Mouse (Mus musculus) heart, postnatal 36 days (tissue): ENCODE measurements around the gene Samd4b. TPM values are rescaled to one million over a fixed set of nuclear protein-coding genes. Genes with fewer than 3 reads are reported as not detected.

ENCODE experiments used
- DNase-seq, 2 experiments: peaks; one replicate each; pipeline ENCODE4 v3.0.0; 2021 to 2022
- intact Hi-C: fragments of 180-260 bp; cut with DNase I; formaldehyde crosslinking; loops from one replicate; pipeline ENCODE4 v1.15.1; 2025
- total RNA-seq, 2 experiments: library from RNA; stranded (reverse); gene quantifications; 2 replicates each; pipeline ENCODE4 v1.2.3; 2021

Gene Samd4b
- total RNA-seq, 2 experiments from 2014 or later, result 20.5 to 24.5 TPM

DNA sequence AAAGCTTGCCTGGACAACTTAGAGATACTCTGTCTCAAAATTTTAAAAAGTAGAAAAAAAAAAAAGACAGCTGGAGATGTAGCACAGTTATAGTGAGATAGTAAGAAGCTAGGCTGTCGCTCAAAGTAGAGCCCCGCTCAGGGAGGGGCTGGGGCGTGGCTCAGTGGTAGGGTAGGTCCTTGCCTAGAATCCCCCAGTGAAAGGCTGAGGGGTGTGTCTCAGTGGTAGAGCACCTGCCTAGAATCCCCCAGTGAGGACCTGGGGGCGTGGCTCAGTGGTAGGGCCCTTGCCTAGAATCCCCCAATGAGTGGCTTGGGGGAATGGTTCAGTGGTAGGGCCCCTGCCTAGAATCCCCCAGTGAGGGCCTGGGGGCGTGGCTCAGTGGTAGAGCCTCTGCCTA lies 137.6 kb downstream of the Samd4b start:
- no peak for DNase-seq
- intact Hi-C loops, result no loop called here

DNA sequence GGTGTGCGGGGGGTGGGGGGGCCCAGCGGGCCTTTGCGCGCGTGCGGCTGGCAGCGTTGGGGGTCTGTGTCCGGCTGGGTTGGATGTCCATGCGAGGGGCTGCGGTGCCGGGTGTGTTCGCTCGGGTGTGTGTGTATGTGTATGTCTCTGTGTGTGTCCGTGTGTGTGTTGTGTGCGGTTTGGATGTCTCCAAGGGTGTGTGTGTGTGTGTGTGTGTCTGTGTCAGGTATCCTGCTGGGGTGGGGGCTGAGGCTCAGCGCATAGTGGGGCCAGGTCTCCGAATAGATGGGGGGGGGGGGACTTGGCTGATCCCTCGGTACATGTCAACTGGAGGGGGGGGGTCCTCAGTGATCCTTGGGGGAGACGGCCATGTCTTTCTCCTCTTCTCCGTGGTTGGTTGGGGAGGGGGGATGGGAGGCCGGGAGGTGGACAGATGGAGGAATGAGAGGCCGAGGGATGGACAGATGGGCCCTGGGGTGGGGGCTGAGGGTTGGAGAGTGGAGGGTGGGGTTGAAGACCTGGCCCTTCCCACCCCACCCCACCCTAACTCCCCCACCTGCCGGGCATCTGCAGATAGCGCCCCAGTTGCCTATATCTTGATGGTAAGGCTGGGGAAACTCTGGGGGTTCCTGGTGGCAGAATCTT lies 145.5 kb downstream of the Samd4b start:
- intact Hi-C loops, result no loop called here
- no peak for DNase-seq

DNA sequence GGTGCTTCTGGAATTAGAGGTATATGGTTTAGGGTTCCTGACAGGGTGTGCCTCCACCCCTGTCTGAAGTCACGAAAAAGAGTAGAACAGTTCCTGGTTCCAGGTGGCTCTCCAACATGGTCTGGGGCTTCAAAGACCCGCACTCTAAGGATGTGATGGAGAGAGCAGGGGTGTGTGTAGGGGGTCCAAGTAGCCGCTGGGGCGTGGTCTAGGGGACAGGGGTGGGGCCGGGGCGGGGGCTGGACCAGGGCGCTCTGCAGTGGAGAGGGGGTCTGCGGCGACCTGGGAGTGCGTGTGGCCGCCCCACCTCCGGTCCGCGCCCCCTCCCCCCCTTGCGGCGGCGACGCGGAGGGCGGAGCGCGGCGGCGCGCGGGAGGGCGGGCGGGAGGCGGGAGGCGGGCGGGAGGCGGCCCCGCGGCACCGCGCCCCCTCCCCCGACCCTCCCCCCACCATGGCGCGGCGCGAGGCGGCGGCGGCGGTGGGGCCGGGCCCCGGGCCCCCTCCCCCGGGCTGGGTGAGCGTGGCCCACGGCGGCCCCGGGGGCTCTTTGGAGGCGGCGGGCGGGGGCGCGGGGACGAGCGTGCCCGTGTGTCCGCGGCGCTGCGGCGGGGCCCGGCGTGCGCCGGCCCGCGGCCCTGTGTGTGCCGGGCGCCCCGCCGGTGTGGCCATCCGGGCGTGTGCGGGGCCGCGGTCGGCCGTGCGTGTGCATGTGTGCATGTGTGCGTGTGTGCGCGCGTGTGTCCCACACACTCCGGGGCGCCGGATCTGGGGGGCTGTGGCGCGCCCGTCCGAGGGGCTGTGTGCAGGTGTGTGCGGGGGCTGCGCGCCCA lies 146.2 kb downstream of the Samd4b start, which contains the start of gene Lrfn1:
Lrfn1 (plus strand) TSS at position 450 of the 830 bp plus-strand sequence.
- intact Hi-C loops, result no loop called here
- no peak for DNase-seq

DNA sequence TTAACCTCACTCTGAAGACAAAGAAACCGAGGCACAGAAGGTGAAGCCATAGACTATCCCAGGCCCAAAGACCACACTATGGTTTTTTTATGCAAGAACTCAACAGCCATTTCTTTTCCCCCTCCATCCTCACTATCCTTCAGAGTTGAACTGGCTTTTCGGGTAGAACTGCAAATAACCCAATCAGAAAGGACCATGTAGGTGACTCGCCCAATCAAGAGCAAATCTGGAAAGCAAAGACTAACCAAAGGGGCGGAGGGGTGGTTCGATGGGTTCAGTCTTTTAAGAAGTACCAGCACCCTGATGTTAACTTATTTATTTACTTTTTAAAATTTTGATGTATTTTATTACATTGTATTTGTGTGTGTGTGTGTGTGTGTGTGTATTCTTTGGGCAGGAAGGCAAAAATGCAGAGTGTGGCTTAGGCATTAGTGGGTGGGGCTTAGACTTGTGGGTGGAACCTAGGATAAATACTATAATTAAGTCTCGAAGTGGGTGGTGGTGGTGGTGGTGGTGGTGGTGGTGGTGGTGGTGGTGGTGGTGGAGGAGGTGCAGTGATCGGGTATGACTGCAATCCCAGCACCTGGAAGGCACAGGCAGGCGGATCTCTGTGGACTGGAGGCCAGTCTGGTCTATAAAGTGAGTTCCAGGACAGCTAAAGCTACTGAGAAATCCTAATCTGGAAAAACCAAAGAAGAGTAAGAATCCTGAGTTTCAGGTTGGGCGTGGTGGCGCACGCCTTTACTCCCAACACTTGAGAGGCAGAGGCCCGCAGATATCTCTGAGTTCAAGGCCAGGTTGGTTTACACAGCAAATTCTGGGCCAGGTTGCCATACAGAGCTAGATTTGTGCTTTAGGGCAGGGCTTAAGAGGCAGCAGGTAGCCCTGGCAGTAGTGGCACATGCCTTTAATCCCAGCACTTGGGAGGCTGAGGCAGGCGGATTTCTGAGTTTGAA lies 149.8 kb downstream of the Samd4b start:
- no peak for DNase-seq
- intact Hi-C loops, result loop anchor here (5.0 kb wide), 1 partner anchor 279 kb away; no protein-coding TSS in a partner anchor

DNA sequence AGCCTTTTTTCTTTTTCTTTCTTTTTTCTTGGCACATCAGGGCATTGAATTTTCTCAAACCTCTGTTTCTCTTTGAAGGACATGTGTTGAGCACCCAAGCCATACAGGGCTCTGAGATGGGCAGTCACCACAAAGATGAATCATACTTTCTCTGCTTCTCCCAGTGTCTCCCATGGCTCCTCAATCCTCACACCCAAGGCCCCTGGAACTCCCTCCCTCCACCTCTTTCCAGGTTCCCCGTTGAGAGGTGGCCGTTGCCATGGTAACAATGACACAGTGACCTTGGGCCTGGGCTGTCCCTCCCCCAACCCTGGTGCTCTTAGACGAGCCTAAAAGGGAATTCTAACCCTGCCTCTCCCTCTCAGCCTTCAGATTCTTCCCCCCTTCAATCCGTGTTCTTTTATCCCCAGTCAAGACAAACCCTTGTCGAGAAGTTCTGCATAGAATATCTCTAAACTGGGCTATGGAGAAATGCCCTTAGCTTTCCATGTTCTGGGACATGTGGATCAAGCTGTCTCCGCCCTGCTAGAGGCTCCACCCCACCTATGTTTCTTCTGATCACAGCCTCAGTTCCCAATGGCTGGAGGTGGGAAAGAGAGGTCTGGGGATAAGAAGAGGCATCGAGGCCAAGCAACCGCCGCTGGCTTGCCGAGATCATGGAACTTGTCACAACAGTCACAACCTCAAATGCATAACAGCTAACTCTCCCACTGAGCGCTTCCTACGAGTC lies 150.7 kb downstream of the Samd4b start:
- DNase-seq, result no peak
- intact Hi-C loops, result loop anchor here (5.0 kb wide), 1 partner anchor 280 kb away; no protein-coding TSS in a partner anchor

DNA sequence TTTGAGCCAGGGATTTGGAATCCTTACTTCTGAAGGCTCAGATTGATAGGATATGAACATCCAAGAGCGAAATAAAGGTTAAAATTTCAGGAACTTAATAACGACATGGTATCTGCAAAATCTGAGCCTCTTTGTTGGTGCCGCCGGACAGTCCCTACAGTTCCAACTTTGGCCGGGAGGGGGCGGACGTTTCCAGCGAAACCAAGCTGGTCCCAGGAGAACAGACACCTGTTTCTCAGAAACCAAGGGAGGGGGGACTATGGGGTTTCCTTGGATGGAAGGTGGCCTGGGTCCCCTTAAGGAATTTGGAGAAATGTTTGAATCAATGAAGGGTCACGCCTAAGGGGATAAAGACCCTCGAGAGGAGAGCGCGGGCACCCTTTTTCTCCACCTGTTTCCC lies 151.5 kb downstream of the Samd4b start:
- intact Hi-C loops, result loop anchor here (1.0 to 5.0 kb wide), 3 partner anchors 82 to 281 kb away; no protein-coding TSS in a partner anchor
- DNase-seq, result peak; percentile 82 to 93

DNA sequence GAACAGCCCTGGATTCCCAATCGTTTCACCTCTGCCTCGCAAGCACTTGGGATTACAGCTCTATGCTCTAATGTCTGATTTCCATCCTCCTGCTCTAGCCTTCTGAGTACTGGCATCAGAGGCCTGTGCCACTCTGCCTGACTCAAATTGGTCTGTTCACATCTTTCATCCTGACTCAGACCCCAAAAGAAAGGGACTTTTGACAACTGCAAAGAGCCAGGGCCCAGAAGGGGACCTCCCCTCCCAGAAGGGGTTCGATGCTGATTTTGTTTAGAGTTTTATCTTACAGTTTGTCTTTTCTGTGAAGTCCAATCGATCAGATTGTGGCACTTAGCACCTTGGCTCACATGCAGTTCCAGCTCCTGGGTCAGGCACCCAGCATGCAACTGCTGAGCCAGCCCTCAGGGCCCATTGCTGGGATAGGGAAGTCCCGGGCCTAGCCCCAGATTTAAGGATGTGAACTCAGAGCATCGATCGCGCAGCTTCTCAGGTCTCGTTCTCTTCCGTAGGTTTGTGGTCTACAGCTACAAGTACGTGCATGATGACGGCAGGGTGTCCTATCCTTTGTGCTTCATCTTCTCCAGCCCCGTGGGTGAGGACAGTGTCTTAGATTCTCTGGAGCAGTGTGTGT lies 153.5 kb downstream of the Samd4b start:
- no peak for DNase-seq
- intact Hi-C loops, result no loop called here

DNA sequence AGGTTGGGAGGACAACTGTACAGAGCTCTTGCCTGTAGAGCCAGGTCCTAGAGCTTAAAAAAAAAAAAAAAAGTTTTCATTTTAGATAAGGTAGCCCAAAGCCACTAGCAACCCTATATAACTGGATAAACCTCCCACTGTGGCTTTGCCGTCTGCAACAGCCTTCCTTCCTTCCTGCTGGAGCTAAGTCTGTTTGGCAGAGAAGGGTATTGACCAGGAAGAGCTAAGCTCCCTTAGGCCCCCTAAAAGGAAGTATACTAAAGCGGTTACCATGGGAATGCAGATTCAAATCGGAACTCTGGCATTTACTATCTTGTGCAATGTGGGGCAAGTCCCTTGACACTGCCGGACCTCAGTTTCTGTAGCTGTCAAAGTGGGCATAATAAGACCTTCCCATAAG lies 155.3 kb downstream of the Samd4b start:
- intact Hi-C loops, result no loop called here
- DNase-seq, result no peak

DNA sequence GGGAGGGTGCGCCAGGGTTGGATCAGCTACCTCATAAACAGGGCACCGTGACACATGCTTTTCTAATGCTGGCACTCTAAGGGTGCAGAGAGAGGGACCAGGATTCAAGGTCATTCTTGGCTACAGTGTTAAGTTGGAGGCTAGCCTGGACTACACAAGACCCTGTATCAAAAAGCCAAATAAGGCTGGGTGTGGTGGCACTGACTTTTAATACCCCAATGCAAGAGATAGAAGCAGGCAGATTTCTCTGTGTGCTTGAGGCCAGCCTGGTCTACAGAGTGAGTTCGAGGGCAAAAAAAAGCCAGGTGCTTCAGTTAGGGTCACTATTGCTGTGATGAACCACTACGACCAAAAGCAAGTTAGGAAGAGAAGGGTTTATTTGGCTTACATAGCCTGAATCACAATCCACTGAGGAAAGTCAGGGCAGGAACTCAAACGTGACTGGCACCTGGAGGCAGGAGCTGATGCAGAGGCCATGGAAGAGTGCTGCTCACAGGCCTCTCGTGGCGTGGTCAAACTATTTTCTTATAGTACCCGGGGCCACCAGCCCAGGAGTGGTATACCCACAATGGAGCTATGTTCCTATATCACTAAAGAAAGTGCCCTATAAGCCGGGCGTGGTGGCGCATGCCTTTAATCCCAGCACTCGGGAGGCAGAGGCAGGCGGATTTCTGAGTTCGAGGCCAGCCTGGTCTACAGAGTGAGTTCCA lies 156.0 kb downstream of the Samd4b start:
- no peak for DNase-seq
- intact Hi-C loops, result no loop called here

DNA sequence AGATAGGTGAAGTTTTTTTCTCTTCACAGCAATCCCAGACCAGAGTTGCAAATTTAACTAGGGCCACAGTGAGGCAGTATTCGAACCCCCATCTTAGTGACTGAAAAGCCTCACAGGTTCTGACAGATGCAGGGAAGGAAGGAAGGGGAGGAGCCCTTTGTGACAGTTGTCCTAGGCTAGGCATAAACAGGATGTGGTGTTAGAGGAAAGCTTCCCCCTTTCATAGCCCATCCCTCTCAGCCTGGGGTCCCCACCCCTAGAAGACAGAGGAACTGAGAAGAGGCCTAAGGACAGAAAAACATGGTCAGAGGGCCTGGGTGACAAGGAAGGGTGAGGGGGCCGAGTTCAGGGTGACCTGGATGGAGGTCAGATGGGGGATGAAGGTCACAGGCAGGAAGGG lies 157.2 kb downstream of the Samd4b start:
- peak; percentile 34 to 38 for DNase-seq
- intact Hi-C loops, result no loop called here

DNA sequence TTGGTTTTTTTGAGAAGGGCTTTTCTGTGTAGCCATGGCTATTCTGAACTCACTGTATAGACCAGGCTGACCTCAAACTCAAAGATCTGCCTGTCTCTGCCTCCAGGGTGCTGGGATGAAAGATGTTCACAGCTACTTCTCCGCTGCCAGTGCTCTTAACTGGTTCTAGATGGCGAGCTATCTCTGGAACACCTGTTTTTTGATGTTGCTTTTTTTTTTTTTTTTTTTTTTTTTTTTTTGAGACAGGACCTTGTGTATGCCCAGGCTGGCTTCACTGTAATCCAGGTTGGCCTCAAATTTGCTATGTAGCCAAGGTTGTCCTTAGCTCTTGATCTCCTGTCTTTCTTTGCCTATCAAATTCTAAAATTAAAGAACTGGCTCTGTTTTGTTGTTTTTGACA lies 159.2 kb downstream of the Samd4b start:
- intact Hi-C loops, result no loop called here
- no peak for DNase-seq

DNA sequence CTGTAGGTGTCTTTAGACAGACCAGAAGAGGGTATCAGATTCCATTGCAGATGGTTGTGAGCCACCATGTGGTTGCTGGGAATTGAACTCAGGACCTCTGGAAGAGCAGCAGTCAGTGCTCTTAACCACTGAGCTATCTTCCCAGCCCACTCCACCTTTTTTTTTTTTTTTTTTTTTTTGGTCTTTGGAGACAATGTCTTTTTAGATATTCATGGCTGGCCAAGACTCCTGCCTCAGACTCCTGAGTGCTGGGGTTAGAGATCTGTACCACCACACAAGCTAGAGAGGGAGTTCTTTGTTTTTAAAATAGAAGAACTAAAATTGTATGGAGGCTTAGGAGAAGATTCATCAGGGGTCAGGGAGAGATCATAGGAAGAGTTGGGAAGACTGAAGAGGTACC lies 160.0 kb downstream of the Samd4b start:
- DNase-seq, result no peak
- intact Hi-C loops, result loop anchor here (2.0 kb wide), 1 partner anchor 163 kb away; no protein-coding TSS in a partner anchor

DNA sequence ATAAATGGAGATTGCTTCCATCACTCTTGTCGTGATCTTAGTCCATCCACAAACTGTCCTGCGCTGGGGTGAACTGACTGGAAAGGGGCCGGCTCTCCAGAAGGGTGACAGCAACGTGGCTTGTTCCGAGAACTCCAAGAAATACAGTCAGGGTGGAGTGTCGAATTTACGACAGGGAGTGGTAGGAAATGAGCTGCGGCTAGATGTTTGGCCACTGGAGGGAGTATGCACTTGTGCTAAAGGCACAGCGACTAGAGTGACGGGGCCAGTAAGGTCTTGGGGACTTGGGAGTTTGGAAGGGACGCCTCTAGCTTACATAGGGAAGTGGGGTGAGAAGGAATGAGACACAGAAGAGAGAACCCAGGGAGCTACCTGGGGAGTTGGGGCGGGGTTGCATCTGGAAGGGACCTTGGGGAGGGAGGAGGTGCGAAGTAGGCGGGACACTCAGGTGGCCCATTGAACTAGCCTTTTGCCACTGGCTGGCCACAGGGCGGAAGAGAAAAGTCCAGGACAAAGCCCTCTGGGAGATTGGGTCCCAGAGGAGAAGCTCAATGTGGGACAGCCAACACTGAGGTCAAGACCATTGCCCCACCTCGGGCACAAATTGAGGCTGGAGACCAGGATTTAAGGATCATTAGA lies 160.9 kb downstream of the Samd4b start, which contains the start of gene Gmfg:
Gmfg (plus strand) TSS at position 516 of the 639 bp plus-strand sequence.
- DNase-seq, result peak in 1 of 2 experiments; percentile 75
- intact Hi-C loops, result loop anchor here (2.0 kb wide), 1 partner anchor 164 kb away; no protein-coding TSS in a partner anchor

DNA sequence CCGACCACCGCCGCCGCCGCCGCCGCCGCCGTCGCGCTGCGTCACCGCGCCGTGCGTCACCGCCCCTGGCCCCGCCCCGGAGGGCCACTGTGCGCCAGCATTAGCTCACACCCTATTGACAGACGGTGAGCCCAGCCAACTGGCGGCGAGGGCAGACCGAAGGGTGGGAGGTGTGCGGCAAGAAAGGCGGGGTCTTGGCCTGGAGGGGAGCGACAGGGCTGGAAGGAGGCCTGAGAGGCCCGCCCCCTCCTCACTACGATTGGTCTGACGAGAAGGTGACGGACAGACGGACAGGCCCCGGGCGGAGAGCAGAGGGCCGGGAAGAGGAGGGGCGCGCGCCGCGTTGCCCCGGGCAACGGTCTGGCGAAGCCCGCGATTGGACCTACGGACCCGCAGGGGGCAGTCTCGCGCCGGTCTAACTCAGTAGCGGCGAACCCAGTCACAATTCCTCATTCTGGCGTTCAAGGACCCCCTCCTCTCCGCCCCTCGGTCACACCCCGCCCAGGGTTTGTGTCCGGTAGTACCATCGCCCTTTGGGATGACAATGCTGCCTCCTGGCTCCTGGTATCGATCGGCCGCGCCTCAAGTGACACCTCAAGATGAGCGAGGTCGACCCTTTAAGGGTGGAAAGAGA lies 161.6 kb downstream of the Samd4b start:
- intact Hi-C loops, result loop anchor here (2.0 kb wide), 1 partner anchor 164 kb away; no protein-coding TSS in a partner anchor
- DNase-seq, result peak; percentile 99 to 100

DNA sequence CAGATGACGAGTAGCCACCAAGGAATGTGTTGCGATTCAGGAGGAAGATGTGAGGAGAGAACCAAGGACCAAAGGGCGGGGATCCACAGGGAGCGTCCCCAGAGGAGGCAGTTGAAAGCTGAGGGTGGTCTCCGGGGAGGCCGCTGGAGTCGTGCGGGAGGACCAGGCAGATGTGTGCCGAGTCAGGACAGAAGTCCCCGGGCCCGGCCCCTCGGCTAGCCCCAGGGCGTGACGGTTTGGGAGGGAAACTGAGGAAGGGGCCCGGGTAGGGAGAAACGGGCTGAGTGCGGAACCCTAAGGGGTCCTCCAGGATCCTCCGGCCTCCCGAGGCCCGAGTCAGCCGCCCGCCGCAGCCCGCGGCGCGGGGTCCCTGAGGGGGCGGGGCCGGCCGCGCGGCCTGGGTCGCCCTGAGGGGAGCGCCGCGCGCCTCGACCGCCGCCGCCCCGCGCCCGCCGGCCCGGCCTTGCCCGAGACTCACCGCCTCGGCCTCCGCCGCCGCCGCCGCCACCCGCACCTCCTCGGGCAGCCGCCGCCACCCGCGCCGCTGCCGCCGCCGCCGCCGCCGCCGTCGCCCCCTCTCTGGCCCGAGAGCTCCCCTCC lies 162.2 kb downstream of the Samd4b start:
- DNase-seq, result no peak
- intact Hi-C loops, result loop anchor here (2.0 kb wide), 2 partner anchors 43 to 165 kb away; partner anchors contain the start of genes Med29 and Paf1

DNA sequence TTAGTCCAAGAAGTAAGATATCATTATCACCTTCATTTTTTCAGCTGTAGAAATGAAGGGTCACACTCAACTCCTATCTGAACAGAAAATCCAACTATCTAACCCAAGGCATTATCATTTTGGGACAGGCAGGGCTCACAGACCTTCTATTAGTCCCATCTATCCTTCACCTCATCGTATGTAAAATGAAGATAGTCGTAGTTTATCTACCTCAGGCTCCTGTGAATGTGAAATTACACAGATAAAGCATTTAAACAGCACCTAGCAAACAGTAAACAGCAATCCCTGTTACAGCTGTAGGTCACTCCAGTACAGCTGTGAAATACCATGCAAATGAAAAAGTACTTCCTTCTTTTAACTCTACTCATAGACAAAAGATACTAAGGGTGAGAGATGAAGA lies 165.7 kb downstream of the Samd4b start:
- no peak for DNase-seq
- intact Hi-C loops, result no loop called here

DNA sequence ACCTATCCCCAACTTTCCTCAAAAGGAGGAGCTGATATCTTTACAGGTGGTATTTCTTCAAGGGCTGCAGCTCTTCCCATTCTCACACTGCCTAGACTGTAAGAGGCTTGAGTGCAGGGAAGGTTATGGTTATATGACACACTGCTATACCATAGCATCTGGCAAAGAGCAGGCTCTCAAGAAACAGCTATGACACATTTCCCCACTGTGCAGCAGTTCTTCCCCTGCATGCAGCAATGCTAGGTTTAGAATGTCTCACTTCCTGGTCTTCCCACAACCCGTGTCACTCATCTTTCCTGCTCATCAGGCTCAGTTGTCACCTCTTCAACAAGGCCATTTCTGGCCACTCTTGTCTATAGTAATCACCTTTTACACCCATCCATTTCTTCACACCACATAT lies 167.4 kb downstream of the Samd4b start:
- no peak for DNase-seq
- intact Hi-C loops, result no loop called here
